Mouse (Mus musculus) erythroid progenitor cell, adult 5-6 weeks (primary cell): Measurements from ENCODE around the gene Bnip1. TPM values are rescaled to one million over a fixed set of nuclear protein-coding genes. Genes with fewer than 3 reads are reported as not detected.

Experiments used
- ATAC-seq: replicated peaks from 2 replicates; pipeline ENCODE4 v1.8.0; 2016; ENCODE audit warnings: moderate number of reproducible peaks, mild to moderate bottlenecking, moderate TSS enrichment, inconsistent platforms; ENCODE audit not compliant: poor library complexity, low FRiP score, severe bottlenecking
- total RNA-seq, 2 experiments: library from RNA; stranded (forward) in 1 of 2; stranded (reverse) in 1 of 2; fragments of 150-400 nt in 1 of 2; fragments of 186-747, 209-891 nt in 1 of 2; gene quantifications; 2 replicates each; pipeline versions ENCODE4 v1.2.3 to v1.2.4; 2015 to 2017; ENCODE audit warnings: low replicate concordance in 2 of 2

The Bnip1 gene
- total RNA-seq, 2 experiments from 2014 or later, result 16.8 to 18.9 TPM

GRCm38 (mm10) chr17:26838191-26838910 is 57.5 kb downstream of the Bnip1 start:
- ATAC-seq, result no peak

- no peak for ATAC-seq
Measured at GRCm38 (mm10) chr17:26838911-26839717, 58.2 kb downstream of the Bnip1 start.

- ATAC-seq, result no peak
Measured at GRCm38 (mm10) chr17:26839718-26840438, 59.0 kb downstream of the Bnip1 start.

GRCm38 (mm10) chr17:26840439-26840780 is 59.5 kb downstream of the Bnip1 start:
- no peak for ATAC-seq

- ATAC-seq, result no peak
Measured at GRCm38 (mm10) chr17:26840922-26841731, 60.3 kb downstream of the Bnip1 start.

GRCm38 (mm10) chr17:26841981-26842380 is 61.1 kb downstream of the Bnip1 start:
- ATAC-seq, result no peak

Other genes starting within 250 kb of the Bnip1 start
- 6.7 and 12.6 TPM in 2 replicates for gene Ergic1, start 219.6 kb upstream of the Bnip1 start, total RNA-seq (2015; ENCODE audit: low replicate concordance)
- 3.7 and 3.9 TPM in 2 replicates for gene Ergic1, start 219.6 kb upstream of the Bnip1 start, total RNA-seq (2017; ENCODE audit: low replicate concordance)
- gene Dusp1, start 218.9 kb upstream of the Bnip1 start, total RNA-seq (2015; ENCODE audit: low replicate concordance), result 156 and 175 TPM in 2 replicates
- gene Dusp1, start 218.9 kb upstream of the Bnip1 start, total RNA-seq (2017; ENCODE audit: low replicate concordance), result 20.0 and 35.4 TPM in 2 replicates
- gene Atp6v0e, start 117.8 kb upstream of the Bnip1 start, total RNA-seq (2015; ENCODE audit: low replicate concordance), result 77.1 and 104 TPM in 2 replicates
- 81.9 and 122 TPM in 2 replicates for gene Atp6v0e, start 117.8 kb upstream of the Bnip1 start, total RNA-seq (2017; ENCODE audit: low replicate concordance)
- 9.6 and 17.7 TPM in 2 replicates for gene Crebrf, start 65.4 kb upstream of the Bnip1 start, total RNA-seq (2015; ENCODE audit: low replicate concordance)
- 10.4 and 25.2 TPM in 2 replicates for gene Crebrf, start 65.4 kb upstream of the Bnip1 start, total RNA-seq (2017; ENCODE audit: low replicate concordance)
- not detected in 2 replicates for gene Nkx2-5, start 63.9 kb downstream of the Bnip1 start, total RNA-seq (2015; ENCODE audit: low replicate concordance)
- not detected in 2 replicates for gene Nkx2-5, start 63.9 kb downstream of the Bnip1 start, total RNA-seq (2017; ENCODE audit: low replicate concordance)
- 34.8 and 41.4 TPM in 2 replicates for gene Kifc5b, start 136.0 kb downstream of the Bnip1 start, total RNA-seq (2015; ENCODE audit: low replicate concordance)
- 197 and 257 TPM in 2 replicates for gene Kifc5b, start 136.0 kb downstream of the Bnip1 start, total RNA-seq (2017; ENCODE audit: low replicate concordance)
- gene Phf1, start 152.0 kb downstream of the Bnip1 start, total RNA-seq (2015; ENCODE audit: low replicate concordance), result 23.1 and 29.6 TPM in 2 replicates
- 19.4 and 34.5 TPM in 2 replicates for gene Phf1, start 152.0 kb downstream of the Bnip1 start, total RNA-seq (2017; ENCODE audit: low replicate concordance)
- 54.9 and 88.3 TPM in 2 replicates for gene Cuta, start 158.5 kb downstream of the Bnip1 start, total RNA-seq (2015; ENCODE audit: low replicate concordance)
- 8.2 and 9.3 TPM in 2 replicates for gene Cuta, start 158.5 kb downstream of the Bnip1 start, total RNA-seq (2017; ENCODE audit: low replicate concordance)
- 3.8 and 4.3 TPM in 2 replicates for gene Syngap1, start 160.2 kb downstream of the Bnip1 start, total RNA-seq (2015; ENCODE audit: low replicate concordance)
- gene Syngap1, start 160.2 kb downstream of the Bnip1 start, total RNA-seq (2017; ENCODE audit: low replicate concordance), result 11.7 and 14.4 TPM in 2 replicates
- gene Zbtb9, start 192.1 kb downstream of the Bnip1 start, total RNA-seq (2015; ENCODE audit: low replicate concordance), result 1.4 TPM in 1 of 2 replicates, not detected in the other
- gene Zbtb9, start 192.1 kb downstream of the Bnip1 start, total RNA-seq (2017; ENCODE audit: low replicate concordance), result 7.1 and 8.1 TPM in 2 replicates
- 32.7 and 36.0 TPM in 2 replicates for gene Bak1, start 247.9 kb downstream of the Bnip1 start, total RNA-seq (2015; ENCODE audit: low replicate concordance)
- gene Bak1, start 247.9 kb downstream of the Bnip1 start, total RNA-seq (2017; ENCODE audit: low replicate concordance), result 11.4 and 12.5 TPM in 2 replicates